Mouse (Mus musculus) midbrain, embryonic 16.5 days (tissue): ENCODE results near the gene Fam13a. TPM values are rescaled to one million over a fixed set of nuclear protein-coding genes. Genes with fewer than 3 reads are reported as not detected.

Source experiments
- ATAC-seq: fragments of 200-750 bp; cut with Nextera tagmentation; 2 replicates; pipeline ENCODE4 v1.8.0; 2017; ENCODE audit warnings: moderate TSS enrichment
- H3K27ac ChIP-seq: fragments of 300-500 bp; sonication (generic); 2 replicates; pipeline ENCODE4 v1.5.1; 2014; ENCODE audit warnings: mild to moderate bottlenecking, low read length, mixed read lengths
- H3K27me3 ChIP-seq: fragments of 300-500 bp; sonication (generic); 2 replicates; pipeline ENCODE4 v1.6.1; 2014; ENCODE audit warnings: low read depth, low read length, mixed read lengths; ENCODE audit not compliant: control insufficient read depth, insufficient read depth
- H3K36me3 ChIP-seq: fragments of 300-500 bp; sonication (generic); 2 replicates; pipeline ENCODE4 v1.6.1; 2014; ENCODE audit warnings: mild to moderate bottlenecking, low read length, moderate library complexity, mixed read lengths; ENCODE audit not compliant: control insufficient read depth, insufficient read depth
- H3K4me1 ChIP-seq: fragments of 300-500 bp; sonication (generic); 2 replicates; pipeline ENCODE4 v1.6.1; 2014; ENCODE audit warnings: mild to moderate bottlenecking, low read length, mixed read lengths; ENCODE audit not compliant: control insufficient read depth, insufficient read depth
- H3K4me2 ChIP-seq: fragments of 300-500 bp; sonication (generic); 2 replicates; pipeline ENCODE4 v1.6.1; 2014; ENCODE audit warnings: mild to moderate bottlenecking, low read length, mixed read lengths
- H3K4me3 ChIP-seq: fragments of 300-500 bp; sonication (generic); 2 replicates; pipeline ENCODE4 v1.5.1; 2014; ENCODE audit warnings: low read depth, mild to moderate bottlenecking, low read length, moderate library complexity, mixed read lengths
- H3K9ac ChIP-seq: fragments of 300-500 bp; sonication (generic); 2 replicates; pipeline ENCODE4 v1.6.1; 2014; ENCODE audit warnings: low read depth, low read length, mixed read lengths
- H3K9me3 ChIP-seq: fragments of 300-500 bp; sonication (generic); replicated peaks from 2 replicates; pipeline ENCODE4 v1.6.1; 2014; ENCODE audit warnings: mild to moderate bottlenecking, low read length, mixed read lengths; ENCODE audit not compliant: control insufficient read depth, poor library complexity, severe bottlenecking
- WGBS: fragments of 180-500 bp; shearing (Covaris S2); extraction: QIAGEN DNeasy Blood & Tissue Kit; methylation state at CpG from one replicate; pipeline ENCODE4 v1.1.7; 2014; 5-methylcytosine and 5-hydroxymethylcytosine counted together
- polyA plus RNA-seq: library from polyadenylated mRNA; unstranded; fragments of >200 nt; fragmentation: Nextera tagmentation; extraction: Ambion mirVana; gene quantifications from 2 replicates; pipeline ENCODE4 v1.2.1, GENCODE M21; 2015

Gene Fam13a
- polyA plus RNA-seq, 1 experiment from 2014 or later: 13.0 TPM

DNA sequence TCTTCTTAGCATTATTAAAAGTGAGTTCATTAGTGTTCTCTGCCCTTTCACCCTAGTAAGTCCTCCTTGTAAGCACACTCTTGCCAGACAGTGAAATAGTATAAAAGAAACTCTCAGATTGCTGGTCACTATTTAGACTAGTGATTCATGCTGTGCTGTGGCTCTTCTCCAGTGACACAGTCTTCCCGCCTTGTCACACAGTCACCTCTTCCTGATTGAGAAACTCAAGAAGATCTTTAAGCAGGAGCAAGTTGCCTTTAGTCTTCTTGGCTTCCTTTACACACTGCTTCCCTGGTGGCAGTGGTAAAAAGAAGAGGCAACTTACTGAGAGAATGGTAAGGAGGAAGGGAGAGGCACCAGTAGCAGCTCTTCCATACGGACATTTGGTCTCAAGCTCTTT, 6.3 kb upstream of the Fam13a start:
- no peak for ATAC-seq
- WGBS: 85% methylated on average over 2 of the region's 2 CpGs
- no peaks in the 10 kb centered on the region for H3K4me1 ChIP-seq
- no peaks in the 10 kb centered on the region for H3K27me3 ChIP-seq
- no peak overlapping the region for H3K27ac ChIP-seq
- H3K4me3 ChIP-seq: no peak overlapping the region
- no peak overlapping the region for H3K9ac ChIP-seq
- H3K9me3 ChIP-seq: no peaks in the 10 kb centered on the region
- no peak overlapping the region for H3K4me2 ChIP-seq
- H3K36me3 ChIP-seq: no peaks in the 10 kb centered on the region

DNA sequence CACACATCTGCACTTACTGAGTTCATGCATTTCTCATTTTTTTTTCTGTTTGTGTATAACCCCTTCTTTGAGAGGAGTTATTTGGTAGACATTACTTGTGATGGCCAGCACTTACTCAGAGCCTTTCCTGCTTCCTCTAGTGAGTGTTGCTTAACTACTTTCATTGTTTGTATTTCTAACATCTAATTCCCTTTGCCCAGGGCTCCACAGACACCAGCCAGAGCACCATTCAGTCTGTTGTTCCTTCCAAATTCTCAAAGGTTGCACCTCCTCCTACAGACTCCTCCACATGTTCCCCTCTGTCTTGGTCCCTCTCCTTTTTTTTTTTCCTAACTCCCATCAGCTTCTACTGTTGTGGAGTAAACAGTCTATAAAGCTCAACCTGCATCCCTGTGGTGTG, 5.7 kb upstream of the Fam13a start:
- ATAC-seq: no peak
- Histone ChIP-seq H3K4me3 (no peak overlapping the region), H3K4me1 (no peaks in the 10 kb centered on the region), H3K9me3 (no peaks in the 10 kb centered on the region), H3K36me3 (no peaks in the 10 kb centered on the region), H3K27me3 (no peaks in the 10 kb centered on the region), H3K27ac (no peak overlapping the region), H3K4me2 (no peak overlapping the region), H3K9ac (no peak overlapping the region)

DNA sequence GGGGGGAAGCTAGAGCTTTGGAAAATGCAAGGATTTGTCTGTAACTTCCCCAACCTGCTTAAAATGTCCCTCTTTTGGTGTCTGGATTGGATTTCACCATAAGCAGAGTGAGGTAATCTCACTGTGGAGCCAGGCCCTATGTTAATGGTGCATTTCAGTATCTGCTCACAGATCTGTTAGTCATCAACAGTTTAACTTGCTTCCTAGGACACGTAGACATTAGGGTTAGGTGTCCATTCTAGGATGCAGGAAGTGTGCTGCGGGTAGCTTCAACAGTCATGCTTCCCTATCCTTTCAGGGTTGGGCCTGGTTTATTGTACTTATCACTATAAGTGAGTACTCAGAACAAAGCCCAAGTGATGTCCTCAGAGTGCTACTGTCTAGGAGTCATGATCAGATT, 4.5 kb upstream of the Fam13a start:
- ATAC-seq: no peak
- H3K4me2 ChIP-seq: no peak overlapping the region
- H3K27ac ChIP-seq: no peak overlapping the region
- no peak overlapping the region for H3K4me3 ChIP-seq
- no peaks in the 10 kb centered on the region for H3K27me3 ChIP-seq
- no peaks in the 10 kb centered on the region for H3K9me3 ChIP-seq
- 95% methylated on average over 2 of the region's 2 CpGs for WGBS
- no peaks in the 10 kb centered on the region for H3K4me1 ChIP-seq
- H3K9ac ChIP-seq: no peak overlapping the region
- no peaks in the 10 kb centered on the region for H3K36me3 ChIP-seq

GRCm38 (mm10) chr6:59024806-59025205, 457 bp upstream of the Fam13a start:
- Histone ChIP-seq H3K4me1 (peaks cover 5% of the 10 kb centered on the region; the same call in 1 of the 2 replicates), H3K27me3 (no peaks in the 10 kb centered on the region), H3K4me2 (peak overlapping the region; percentile 59), H3K27ac (no peak overlapping the region), H3K9me3 (no peaks in the 10 kb centered on the region), H3K9ac (no peak overlapping the region), H3K4me3 (peak overlapping the region; percentile 58), H3K36me3 (no peaks in the 10 kb centered on the region)
- ATAC-seq: peak; percentile 26
- 32% methylated on average over 3 of the region's 3 CpGs for WGBS

DNA sequence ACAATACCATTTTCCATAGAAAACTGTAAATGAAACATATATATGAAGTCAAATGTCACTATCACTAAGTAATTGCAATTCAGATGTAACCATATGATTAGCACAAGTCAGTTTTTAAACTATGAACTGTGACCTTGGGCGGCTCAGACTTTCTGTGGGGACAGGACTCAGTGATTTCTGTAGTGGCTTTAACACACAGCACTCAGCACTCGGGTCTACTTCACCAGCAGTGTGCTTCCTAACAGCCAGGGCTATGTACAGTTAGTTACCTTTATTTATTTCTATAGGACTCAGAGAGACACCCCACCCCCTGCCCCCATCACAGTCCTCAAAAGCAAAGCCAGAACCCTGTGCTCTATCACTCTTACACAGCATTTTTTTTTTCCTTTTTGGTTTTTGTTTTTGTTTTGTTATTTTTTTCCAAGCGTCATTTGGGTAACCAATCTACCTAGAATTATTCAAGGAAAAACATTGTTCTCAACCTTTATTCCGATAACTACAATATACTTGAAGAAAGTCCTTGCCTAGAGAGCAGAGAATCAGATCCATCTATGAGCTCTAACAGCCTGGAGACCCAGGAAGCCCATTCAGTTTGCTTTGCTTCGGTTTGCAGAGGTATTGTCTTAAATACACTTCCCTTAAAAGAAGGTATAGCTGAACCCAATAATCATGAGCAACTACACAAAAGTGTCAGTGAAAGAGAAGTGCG, 740 bp downstream of the Fam13a start:
- Histone ChIP-seq H3K4me2 (peak overlapping the region; percentile 59), H3K27me3 (no peaks in the 10 kb centered on the region), H3K36me3 (no peaks in the 10 kb centered on the region), H3K27ac (peak overlapping the region; percentile 83), H3K9ac (peak overlapping the region; percentile 73), H3K4me3 (peak overlapping the region; percentile 58), H3K9me3 (no peaks in the 10 kb centered on the region), H3K4me1 (peaks cover 5% of the 10 kb centered on the region; the same call in 1 of the 2 replicates)
- 41% methylated on average over 6 of the region's 6 CpGs for WGBS
- ATAC-seq: peak; percentile 41

DNA sequence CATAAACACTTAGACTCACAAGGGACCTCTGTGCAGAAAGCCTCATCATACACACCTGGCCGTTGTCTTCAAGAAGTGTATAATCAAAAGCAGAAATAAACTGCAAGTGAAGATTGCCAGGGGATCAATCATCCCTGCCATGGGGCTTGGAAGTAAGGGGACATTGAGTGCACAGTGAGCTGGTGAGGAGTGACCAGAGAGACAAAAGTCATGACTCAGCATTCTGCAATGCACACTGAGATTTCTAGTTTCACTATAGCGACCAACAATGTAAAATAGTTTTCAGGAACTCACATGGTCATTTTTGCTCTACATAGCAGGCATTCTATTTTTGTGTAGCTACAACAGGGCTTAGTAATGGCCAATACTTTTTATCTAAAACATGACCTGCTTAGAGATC, 1.7 kb downstream of the Fam13a start:
- Histone ChIP-seq H3K36me3 (no peaks in the 10 kb centered on the region), H3K4me2 (peak overlapping the region; percentile 59), H3K27ac (no peak overlapping the region), H3K4me1 (peaks cover 5% of the 10 kb centered on the region; the same call in 1 of the 2 replicates), H3K9me3 (no peaks in the 10 kb centered on the region), H3K9ac (no peak overlapping the region), H3K4me3 (no peak overlapping the region), H3K27me3 (no peaks in the 10 kb centered on the region)
- 90% methylated on average over 2 of the region's 2 CpGs for WGBS
- no peak for ATAC-seq

- H3K27me3 ChIP-seq: no peaks in the 10 kb centered on the region
- no peak overlapping the region for H3K27ac ChIP-seq
- H3K4me1 ChIP-seq: peaks cover 5% of the 10 kb centered on the region; the same call in 1 of the 2 replicates
- no peak overlapping the region for H3K4me3 ChIP-seq
- no peaks in the 10 kb centered on the region for H3K9me3 ChIP-seq
- no peak for ATAC-seq
- no peaks in the 10 kb centered on the region for H3K36me3 ChIP-seq
- 90% methylated on average over 2 of the region's 2 CpGs for WGBS
- H3K4me2 ChIP-seq: no peak overlapping the region
- H3K9ac ChIP-seq: no peak overlapping the region
These were observed 4.0 kb downstream of the Fam13a start for GRCm38 (mm10) chr6:59020346-59020745.

GRCm38 (mm10) chr6:59019847-59020246, 4.5 kb downstream of the Fam13a start:
- H3K9me3 ChIP-seq: no peaks in the 10 kb centered on the region
- no peak overlapping the region for H3K9ac ChIP-seq
- 81% methylated on average over 1 of the region's 1 CpGs for WGBS
- H3K4me1 ChIP-seq: peaks cover 5% of the 10 kb centered on the region; the same call in 1 of the 2 replicates
- H3K27ac ChIP-seq: no peak overlapping the region
- ATAC-seq: no peak
- H3K27me3 ChIP-seq: no peaks in the 10 kb centered on the region
- no peak overlapping the region for H3K4me3 ChIP-seq
- no peaks in the 10 kb centered on the region for H3K36me3 ChIP-seq
- H3K4me2 ChIP-seq: no peak overlapping the region

GRCm38 (mm10) chr6:59016336-59016832, 8.0 kb downstream of the Fam13a start:
- Histone ChIP-seq H3K4me3 (no peak overlapping the region), H3K4me2 (no peak overlapping the region), H3K4me1 (no peaks in the 10 kb centered on the region), H3K27ac (no peak overlapping the region), H3K9me3 (no peaks in the 10 kb centered on the region), H3K36me3 (no peaks in the 10 kb centered on the region), H3K9ac (no peak overlapping the region), H3K27me3 (no peaks in the 10 kb centered on the region)
- 74% methylated on average over 1 of the region's 1 CpGs for WGBS
- ATAC-seq: peak; percentile 51; the same call in 1 of the 2 replicates
